Mouse (Mus musculus) mature B cell (primary cell): ENCODE data around the gene Spast.
"Not testable (repeated sequence)": the region's sequence is repeated elsewhere in the genome, so short reads cannot be mapped to it uniquely, and the experiment has no call there.

Experiments
- in situ Hi-C: fragments of 300-500 bp; cut with MboI; formaldehyde crosslinking; loops from 2 replicates; pipeline ENCODE4 v1.14.3; 2019

The Spast gene

GRCm38 (mm10) chr17:74327195-74327594, 11.6 kb upstream of the Spast start:
- in situ Hi-C loops, result not testable (repeated sequence)

GRCm38 (mm10) chr17:74328146-74328545, 10.6 kb upstream of the Spast start:
- in situ Hi-C loops, result not testable (repeated sequence)

- in situ Hi-C loops, result no loop called here
Observed at GRCm38 (mm10) chr17:74331049-74331676, 7.6 kb upstream of the Spast start.

GRCm38 (mm10) chr17:74338225-74338931, 409 bp upstream of the Spast start:
- in situ Hi-C loops, result no loop called here

- in situ Hi-C loops, result no loop called here
Observed at GRCm38 (mm10) chr17:74341151-74341550, 2.4 kb downstream of the Spast start.

DNA sequence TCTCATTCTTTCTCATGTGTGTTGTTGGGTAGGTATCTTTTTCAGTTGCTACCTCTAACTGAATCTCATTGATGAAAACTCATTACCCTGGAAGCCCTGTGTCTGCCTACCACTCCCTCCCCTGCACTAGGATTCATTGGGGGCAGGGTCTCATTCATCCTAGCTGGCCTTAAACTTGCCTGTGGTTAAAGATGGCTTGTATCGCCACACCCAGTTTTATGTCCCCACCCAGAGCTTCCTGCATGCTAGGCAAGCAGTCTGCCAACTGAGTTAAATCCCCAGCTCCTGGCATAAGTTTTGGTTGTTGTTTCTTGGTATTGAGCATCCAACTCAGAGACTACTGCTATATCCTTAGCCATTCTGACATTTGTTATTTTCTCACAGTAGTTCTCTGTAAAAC, 24.8 kb downstream of the Spast start:
- in situ Hi-C loops, result no loop called here

DNA sequence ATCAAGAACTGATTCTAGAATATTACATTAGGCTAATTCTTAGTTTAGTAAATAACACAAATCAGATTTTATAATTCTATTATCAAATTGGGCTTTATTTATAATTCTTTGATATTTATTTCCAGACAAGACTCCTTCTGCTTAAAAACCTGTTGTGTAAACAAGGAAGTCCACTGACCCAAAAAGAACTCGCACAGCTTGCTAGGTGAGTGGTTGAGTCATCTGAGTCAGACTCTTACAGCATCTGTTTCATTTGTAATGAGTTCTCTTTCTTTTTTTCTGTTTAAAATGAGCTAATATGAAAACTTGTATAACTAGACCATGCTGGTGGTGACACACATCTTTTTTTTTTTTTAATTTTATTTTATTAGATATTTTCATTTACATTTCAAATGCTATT, 38.1 kb downstream of the Spast start:
- in situ Hi-C loops, result no loop called here

GRCm38 (mm10) chr17:74386657-74387056, 47.9 kb downstream of the Spast start:
- in situ Hi-C loops, result no loop called here

DNA sequence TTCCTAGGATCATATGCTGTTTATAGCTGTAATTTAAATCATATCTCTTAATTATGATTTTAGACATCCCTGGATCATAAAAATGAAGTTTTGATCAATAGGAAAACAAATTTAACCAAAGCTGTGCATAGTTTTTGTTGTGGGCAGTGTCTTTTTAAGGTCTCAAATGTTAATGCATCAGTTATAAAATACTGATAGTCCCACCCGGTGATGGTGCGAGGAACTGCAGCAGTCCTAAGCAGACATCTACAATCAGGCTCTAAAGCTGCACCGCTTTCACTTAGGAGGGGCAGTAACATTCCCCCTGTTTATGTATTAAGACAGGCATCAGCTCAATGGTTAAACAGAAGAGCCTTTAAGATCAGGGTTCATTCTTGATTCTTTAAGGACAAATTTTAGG, 51.1 kb downstream of the Spast start:
- in situ Hi-C loops, result no loop called here

DNA sequence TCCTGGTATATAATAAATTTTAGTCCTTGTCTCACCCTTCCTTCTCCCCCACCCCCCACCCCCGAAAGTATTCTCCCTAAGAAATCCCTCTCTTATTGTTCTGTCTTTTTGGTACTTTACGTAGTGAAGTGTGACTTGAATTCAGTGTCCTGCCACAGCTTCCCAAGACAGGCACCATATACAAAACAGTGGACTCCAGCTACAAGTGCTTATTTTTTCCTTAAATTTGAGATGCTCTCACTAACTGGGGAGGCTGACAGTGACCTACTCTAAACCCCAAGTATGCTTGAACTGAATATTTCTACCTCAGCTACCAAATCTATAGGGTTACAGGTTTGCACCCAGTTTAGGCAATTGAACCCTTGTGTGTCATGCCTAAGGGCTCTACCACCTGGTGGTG, 55.6 kb downstream of the Spast start:
- in situ Hi-C loops, result no loop called here

DNA sequence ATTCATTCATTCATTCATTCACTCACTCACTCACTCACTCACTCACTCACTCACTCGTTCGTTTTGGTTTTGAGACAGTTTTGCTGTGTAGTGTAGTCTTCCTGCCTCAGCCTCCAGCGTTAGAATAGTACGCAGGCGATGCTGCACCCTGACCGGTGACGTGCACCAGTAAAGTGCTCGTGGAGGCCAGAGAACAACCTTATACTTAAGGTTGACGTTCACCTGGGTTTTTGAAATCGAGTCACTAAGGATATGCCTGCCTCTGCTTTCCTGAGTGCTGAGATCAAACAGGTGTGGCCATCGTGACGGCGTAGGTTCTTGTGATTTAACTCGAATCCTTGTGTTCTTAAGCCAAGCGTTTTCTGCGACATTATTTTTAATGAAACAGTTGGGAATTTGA, 56.1 kb downstream of the Spast start:
- in situ Hi-C loops, result no loop called here

DNA sequence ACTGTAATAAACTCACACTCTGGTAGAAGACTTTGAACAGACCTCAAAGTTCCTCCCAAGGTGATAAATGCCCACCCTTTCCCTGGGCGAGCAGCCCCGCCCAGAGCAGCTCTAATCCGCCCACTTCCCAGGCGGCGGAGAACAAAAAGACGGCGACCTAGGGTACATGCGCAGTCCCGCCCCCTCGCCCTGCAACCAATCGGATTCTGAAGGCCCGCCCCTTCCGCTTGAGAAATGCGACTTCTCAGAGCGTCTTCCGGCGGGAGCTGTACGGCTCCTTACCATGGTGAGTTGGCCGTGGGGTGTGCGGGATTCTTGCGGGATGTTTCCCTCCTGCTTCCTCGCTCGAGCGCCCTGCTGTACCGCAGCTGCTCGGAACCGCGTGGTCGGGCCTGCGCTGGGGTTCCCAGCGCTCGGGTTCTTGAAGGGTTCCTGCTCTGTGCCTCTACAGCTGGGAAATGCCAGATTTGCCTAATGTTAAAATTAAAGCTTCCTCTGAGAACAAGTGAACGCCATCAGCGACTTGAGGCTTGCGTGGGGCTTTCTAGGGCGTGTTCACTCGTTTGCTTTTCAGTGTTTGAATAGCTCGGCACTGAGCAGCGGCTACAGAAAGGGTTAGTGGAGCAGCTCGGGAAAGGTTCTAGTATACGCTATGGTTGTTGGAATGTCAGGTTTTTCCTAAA, 56.7 kb downstream of the Spast start, which contains the start of gene Slc30a6:
Gene Slc30a6 (plus strand): TSS at position 226 of the 683 bp plus-strand sequence.
- in situ Hi-C loops, result no loop called here

DNA sequence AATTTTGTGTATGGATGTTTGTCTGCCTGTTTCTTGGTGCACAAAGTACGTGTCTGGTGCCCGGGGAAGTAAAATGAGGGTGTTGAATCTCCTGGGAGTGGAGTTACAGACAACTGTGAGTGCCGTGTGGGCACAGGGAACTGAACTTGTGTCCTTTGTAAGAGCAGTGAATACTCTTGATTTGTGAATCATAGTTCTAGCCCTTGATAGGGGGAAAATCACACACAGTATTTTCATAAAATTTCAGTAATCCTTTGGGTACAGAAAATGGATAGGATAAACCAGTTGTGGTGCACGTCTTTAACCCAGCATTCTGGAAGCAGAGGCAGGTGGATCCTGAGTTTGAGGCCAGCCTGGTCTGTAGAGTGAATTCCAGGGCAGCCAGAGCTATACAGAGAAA, 58.0 kb downstream of the Spast start:
- in situ Hi-C loops, result no loop called here

GRCm38 (mm10) chr17:74397173-74397572, 58.4 kb downstream of the Spast start:
- in situ Hi-C loops, result no loop called here

- in situ Hi-C loops, result no loop called here
Observed at GRCm38 (mm10) chr17:74402486-74403222, 63.9 kb downstream of the Spast start.

- in situ Hi-C loops, result no loop called here
Observed at GRCm38 (mm10) chr17:74406487-74406886, 67.7 kb downstream of the Spast start.

DNA sequence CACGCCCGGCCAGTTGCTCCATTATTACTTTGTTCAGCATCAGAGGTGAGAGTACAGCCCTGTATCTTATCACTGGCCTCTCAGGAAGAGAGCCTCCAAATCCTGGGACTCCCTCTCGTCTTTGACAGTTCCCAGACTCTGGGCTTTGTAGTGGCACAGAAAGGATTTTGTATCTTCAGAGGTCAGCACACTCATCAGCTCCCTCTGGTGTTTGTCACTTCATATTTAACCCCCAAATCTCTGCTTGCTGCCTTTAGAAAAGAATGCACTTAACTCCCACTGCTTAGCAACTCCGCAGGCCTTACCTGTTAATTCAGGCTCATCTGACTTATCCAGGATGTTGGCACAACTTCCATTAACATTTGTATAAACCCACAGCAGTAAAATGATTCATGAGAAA, 70.9 kb downstream of the Spast start:
- in situ Hi-C loops, result no loop called here

GRCm38 (mm10) chr17:74413324-74413723, 74.5 kb downstream of the Spast start:
- in situ Hi-C loops, result no loop called here

- in situ Hi-C loops, result no loop called here
Observed at GRCm38 (mm10) chr17:74414671-74415070, 75.9 kb downstream of the Spast start.

DNA sequence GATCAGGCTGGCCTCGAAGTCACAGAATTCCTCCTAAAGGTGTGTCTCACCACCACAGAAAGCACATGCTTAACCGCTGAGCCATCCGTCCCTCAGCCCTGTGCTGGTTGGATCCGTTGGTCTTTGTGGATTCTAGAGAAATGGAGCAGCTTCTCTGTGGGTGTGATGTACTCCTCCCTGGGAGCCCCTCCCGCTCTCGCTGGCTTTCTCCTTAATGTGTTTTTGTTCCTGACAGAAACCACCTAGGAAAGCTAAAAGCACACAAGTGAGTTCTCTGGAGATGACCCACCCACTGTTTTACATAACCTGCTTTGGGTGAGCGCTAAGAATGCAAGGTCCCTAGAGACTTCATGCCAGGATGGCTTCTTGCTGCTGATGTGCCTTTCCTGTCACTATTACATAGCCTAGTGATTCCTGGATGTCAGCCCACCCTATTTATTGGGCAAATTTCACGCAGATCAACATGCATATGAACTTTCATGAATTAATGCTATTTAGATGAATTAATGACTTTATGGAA, 78.1 kb downstream of the Spast start:
- in situ Hi-C loops, result no loop called here

DNA sequence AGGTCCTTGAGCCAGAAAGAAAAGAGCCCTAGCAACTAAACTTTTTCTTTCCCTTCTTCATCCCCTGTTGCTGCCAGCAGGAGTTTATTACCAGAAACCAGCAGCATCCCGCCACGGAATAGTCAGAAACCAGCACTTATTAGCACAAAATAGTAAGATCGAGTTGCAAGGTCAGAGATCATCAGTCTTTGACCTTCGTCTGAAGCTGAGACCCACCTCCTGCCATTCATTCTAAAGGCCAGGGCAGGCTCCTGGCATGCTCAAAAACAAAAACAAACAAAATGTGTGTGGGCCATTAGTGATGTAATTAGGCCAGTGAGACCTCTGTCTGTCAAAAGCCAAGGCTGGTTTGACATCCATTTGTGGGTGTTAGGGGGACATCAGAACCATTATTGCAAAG, 79.4 kb downstream of the Spast start:
- in situ Hi-C loops, result no loop called here

GRCm38 (mm10) chr17:74420656-74421055, 81.9 kb downstream of the Spast start:
- in situ Hi-C loops, result no loop called here
